ENCODE assay signal across 14 mouse cellular contexts in the genomic region with DNA sequence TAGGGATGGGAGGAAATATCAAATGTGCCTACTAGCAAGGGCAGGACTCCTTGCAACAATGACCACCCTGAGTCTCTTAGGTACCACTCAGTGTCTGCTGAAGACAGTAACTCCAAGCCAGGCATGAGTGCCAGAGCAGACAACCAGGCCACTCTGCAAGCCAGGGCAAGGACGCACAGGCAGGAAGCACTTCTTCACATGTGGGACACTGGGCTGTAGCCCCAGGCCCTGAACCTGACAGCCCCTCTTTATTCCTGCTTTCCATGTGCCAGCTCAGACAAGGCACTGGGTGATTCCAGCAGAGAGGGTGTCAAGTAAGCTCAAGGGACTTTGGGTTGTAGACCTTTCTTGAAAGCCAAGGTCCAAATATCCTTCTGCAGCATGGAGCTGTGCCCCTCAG.
"Had no signal": no experiment of that assay in that cellular context is flagged by ENCODE, and none has a peak within 500 bp of the region (broad histone marks: within the 10 kb centered on the region; RNA-seq: fewer than 3 reads in every experiment).

No protein-coding gene starts in this region.

- H3K9ac ChIP-seq: limb, embryonic 13.5 days; liver, embryonic 12.5 days; liver, embryonic 15.5 days; lung, embryonic 15.5 days; midbrain, embryonic 13.5 days; neural tube, embryonic 13.5 days had no signal

- H3K36me3 ChIP-seq: limb, embryonic 13.5 days; liver, embryonic 12.5 days; liver, embryonic 15.5 days; lung, embryonic 15.5 days; midbrain, embryonic 10.5 days; midbrain, embryonic 13.5 days; neural tube, embryonic 13.5 days had no signal

- DNase-seq: kidney, adult 9 months; left cerebral cortex, postnatal 4 days; lung, adult 18-20 months; thymus, adult 18-20 months had no signal

- H3K9me3 ChIP-seq: limb, embryonic 13.5 days; liver, embryonic 12.5 days; liver, embryonic 15.5 days; lung, embryonic 15.5 days; megakaryocyte, embryonic 14.5 days; midbrain, embryonic 10.5 days; midbrain, embryonic 13.5 days; neural tube, embryonic 13.5 days had no signal

- H3K4me3 ChIP-seq: limb, embryonic 13.5 days; liver, embryonic 12.5 days; liver, embryonic 15.5 days; lung, embryonic 15.5 days; midbrain, embryonic 10.5 days; midbrain, embryonic 13.5 days; myocyte; neural tube, embryonic 13.5 days had no signal

- H3K27ac ChIP-seq: limb, embryonic 13.5 days; liver, embryonic 12.5 days; liver, embryonic 15.5 days; lung, embryonic 15.5 days; midbrain, embryonic 10.5 days; midbrain, embryonic 13.5 days; neural tube, embryonic 13.5 days had no signal

- ATAC-seq: liver, embryonic 12.5 days; midbrain, embryonic 13.5 days; midbrain, embryonic 16.5 days had no signal

- H3K4me2 ChIP-seq: limb, embryonic 13.5 days; liver, embryonic 15.5 days; lung, embryonic 15.5 days; midbrain, embryonic 13.5 days; neural tube, embryonic 13.5 days had no signal
